Mouse (Mus musculus) CD4-positive helper T cell, adult 2 months (primary cell): ENCODE measurements around the gene Snx6.
"Not testable (repeated sequence)": the region's sequence is repeated elsewhere in the genome, so short reads cannot be mapped to it uniquely, and the experiment has no call there.

ENCODE experiments used
- DNase-seq: peaks from one replicate; pipeline ENCODE4 v3.0.0-alpha.2; 2012; ENCODE audit warnings: low read depth, missing footprints, low spot score

The Snx6 gene

GRCm38 (mm10) chr12:54803531-54803930 lies 8.0 kb upstream of the Snx6 start:
- DNase-seq, result no peak

- DNase-seq, result no peak
Observed at GRCm38 (mm10) chr12:54796516-54797195, 1.2 kb upstream of the Snx6 start.

- DNase-seq, result no peak
Observed at GRCm38 (mm10) chr12:54794392-54794791, 1.1 kb downstream of the Snx6 start.

GRCm38 (mm10) chr12:54791465-54791864 lies 4.0 kb downstream of the Snx6 start:
- no peak for DNase-seq

GRCm38 (mm10) chr12:54789346-54790143 lies 6.0 kb downstream of the Snx6 start:
- no peak for DNase-seq

GRCm38 (mm10) chr12:54763624-54764023 lies 31.9 kb downstream of the Snx6 start:
- DNase-seq, result no peak

GRCm38 (mm10) chr12:54760676-54761075 lies 34.8 kb downstream of the Snx6 start:
- DNase-seq, result no peak

- no peak for DNase-seq
Observed at GRCm38 (mm10) chr12:54758846-54759245, 36.7 kb downstream of the Snx6 start.

GRCm38 (mm10) chr12:54748647-54749046 lies 46.9 kb downstream of the Snx6 start:
- no peak for DNase-seq

- DNase-seq, result not testable (repeated sequence)
Observed at GRCm38 (mm10) chr12:54738661-54739243, 56.8 kb downstream of the Snx6 start.

GRCm38 (mm10) chr12:54737891-54738660 lies 57.4 kb downstream of the Snx6 start:
- DNase-seq, result not testable (repeated sequence)

- DNase-seq, result not testable (repeated sequence)
Observed at GRCm38 (mm10) chr12:54734307-54735131, 61.0 kb downstream of the Snx6 start.

GRCm38 (mm10) chr12:54729140-54730059 lies 66.1 kb downstream of the Snx6 start:
- not testable (repeated sequence) for DNase-seq

- DNase-seq, result not testable (repeated sequence)
Observed at GRCm38 (mm10) chr12:54718871-54719786, 76.4 kb downstream of the Snx6 start.

- DNase-seq, result not testable (repeated sequence)
Observed at GRCm38 (mm10) chr12:54717516-54717915, 78.0 kb downstream of the Snx6 start.

- not testable (repeated sequence) for DNase-seq
Observed at GRCm38 (mm10) chr12:54713822-54714626, 81.5 kb downstream of the Snx6 start.

- DNase-seq, result not testable (repeated sequence)
Observed at GRCm38 (mm10) chr12:54710494-54710879, 85.0 kb downstream of the Snx6 start.
